8 mouse cellular contexts compared by ENCODE assay signal in the genomic region with DNA sequence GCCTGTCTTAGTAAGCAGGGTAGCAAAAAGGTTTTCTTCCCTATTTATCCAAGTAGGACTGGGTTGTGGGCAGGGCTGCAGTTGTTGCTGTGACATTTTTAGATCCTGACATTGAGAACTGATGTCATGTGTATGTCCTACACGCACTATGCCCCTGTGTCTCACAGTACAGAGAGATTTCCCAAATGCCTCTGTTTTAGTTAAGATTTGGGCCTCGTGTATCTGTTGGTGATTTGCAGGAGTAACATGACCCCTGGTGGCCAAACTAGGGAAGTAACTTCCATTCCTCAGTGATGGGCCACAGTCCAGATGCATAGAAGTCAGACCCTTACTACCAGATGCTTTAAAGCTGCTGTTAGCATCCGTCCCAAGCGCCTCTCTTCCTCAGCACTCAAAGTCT. TPM values are rescaled to one million over a fixed set of nuclear protein-coding genes. Genes with fewer than 3 reads are reported as not detected.
A peak's percentile ranks its signal among the peaks of the same experiment; 100 is the strongest.
DNase-seq lines count a peak whose midpoint lies in the region; ATAC-seq and TF ChIP-seq lines count a peak whose summit lies in the region.

No protein-coding gene starts in this region.

- WGBS in kidney, postnatal 0 days = 3% methylated on average over 4 of the region's 4 CpGs
- WGBS in lung, embryonic 14.5 days = 4% methylated on average over 4 of the region's 4 CpGs
- 30% methylated on average over 4 of the region's 4 CpGs for WGBS in small intestine, adult 2 months

- no peak for TF ChIP-seq POLR2A in small intestine, adult 2 months (IDR thresholded peaks at IDR 0.05; ENCODE audit: low read depth, low read length)

- peak; percentile 66 to 77 for DNase-seq in heart, adult 18-20 months
- DNase-seq in heart, postnatal 25 days (ENCODE audit: low spot score) = no peak
- no peak for DNase-seq in G1E (ENCODE audit: low spot score)
- DNase-seq in cerebellum, postnatal 36 days = peak; percentile 55 to 76
- peak; percentile 52 for DNase-seq in gastrocnemius, postnatal 14 days
- peak; percentile 94 for DNase-seq in kidney, postnatal 0 days (ENCODE audit: low spot score)
- peak; percentile 91 for DNase-seq in lung, embryonic 14.5 days

- intact Hi-C loops in heart, postnatal 25 days (cut with DNase I) = loop anchor here (1.0 to 10.0 kb wide), 4 partner anchors 80 to 237 kb away; a partner anchor contains a TSS
- intact Hi-C loops in gastrocnemius, postnatal 14 days (cut with DNase I; ENCODE audit: low total_unique reads) = loop anchor here (2.0 to 5.0 kb wide), 2 partner anchors 38 to 182 kb away; no protein-coding TSS in a partner anchor

- no peaks in the 10 kb centered on the region for H3K9me3 ChIP-seq in G1E (replicated peaks)
- H3K9me3 ChIP-seq in kidney, postnatal 0 days (replicated peaks; ENCODE audit: low read length) = no peaks in the 10 kb centered on the region
- H3K9me3 ChIP-seq in lung, embryonic 14.5 days (ENCODE audit: low read depth, low read length) = no peaks in the 10 kb centered on the region

- no peak overlapping the region for H3K4me2 ChIP-seq in kidney, postnatal 0 days (ENCODE audit: low read length)
- H3K4me2 ChIP-seq in lung, embryonic 14.5 days = no peak overlapping the region

- 0 out of 2 replicates have a peak, but pooled peaks cover 3% of the 10 kb centered on the region for H3K27me3 ChIP-seq in G1E (ENCODE audit: insufficient read depth, low read length)
- no peaks in the 10 kb centered on the region for H3K27me3 ChIP-seq in kidney, postnatal 0 days (ENCODE audit: insufficient read depth, low read length)
- H3K27me3 ChIP-seq in lung, embryonic 14.5 days (ENCODE audit: insufficient read depth, low read length) = no peaks in the 10 kb centered on the region
- no peaks in the 10 kb centered on the region for H3K27me3 ChIP-seq in small intestine, adult 2 months (ENCODE audit: control insufficient read depth, insufficient read depth, low read length)

- no peak overlapping the region for H3K27ac ChIP-seq in kidney, postnatal 0 days
- no peak overlapping the region for H3K27ac ChIP-seq in lung, embryonic 14.5 days (ENCODE audit: low read depth)
- no peak overlapping the region for H3K27ac ChIP-seq in small intestine, adult 2 months (ENCODE audit: insufficient read depth, low read depth, low read length)

- H3K4me3 ChIP-seq in G1E (ENCODE audit: low read depth, low read length) = no peak overlapping the region
- H3K4me3 ChIP-seq in kidney, postnatal 0 days (replicated peaks; ENCODE audit: low read depth, low read length) = no peak overlapping the region
- H3K4me3 ChIP-seq in lung, embryonic 14.5 days (ENCODE audit: low read depth, low read length) = no peak overlapping the region
- no peak overlapping the region for H3K4me3 ChIP-seq in small intestine, adult 2 months (ENCODE audit: low read depth, low read length)

- H3K36me3 ChIP-seq in G1E (replicated peaks) = peaks cover 22% of the 10 kb centered on the region
- H3K36me3 ChIP-seq in kidney, postnatal 0 days (ENCODE audit: insufficient read depth, low read length) = no peaks in the 10 kb centered on the region
- no peaks in the 10 kb centered on the region for H3K36me3 ChIP-seq in lung, embryonic 14.5 days (ENCODE audit: insufficient read depth)
- H3K36me3 ChIP-seq in small intestine, adult 2 months (ENCODE audit: control insufficient read depth, insufficient read depth, low read length) = peaks cover 21% of the 10 kb centered on the region

- H3K4me1 ChIP-seq in G1E (ENCODE audit: insufficient read depth, low read depth, low read length) = peaks cover 36% of the 10 kb centered on the region
- 0 out of 2 replicates have a peak, but pooled peaks cover 2% of the 10 kb centered on the region for H3K4me1 ChIP-seq in kidney, postnatal 0 days (replicated peaks; ENCODE audit: insufficient read depth, low read length)
- peaks cover 8% of the 10 kb centered on the region for H3K4me1 ChIP-seq in lung, embryonic 14.5 days (ENCODE audit: insufficient read depth)
- H3K4me1 ChIP-seq in small intestine, adult 2 months (ENCODE audit: control insufficient read depth, insufficient read depth, insufficient read length, low read length) = peaks cover 29% of the 10 kb centered on the region

- H3K9ac ChIP-seq in kidney, postnatal 0 days (ENCODE audit: low read depth, low read length) = no peak overlapping the region
- no peak overlapping the region for H3K9ac ChIP-seq in lung, embryonic 14.5 days

- no peak for ATAC-seq in G1E (ENCODE audit: extremely low read depth, insufficient number of reproducible peaks, low FRiP score, poor library complexity, severe bottlenecking)
- 0 out of 2 replicates have a peak, but pooled peaks have one; percentile 2 for ATAC-seq in kidney, postnatal 0 days (replicated peaks; ENCODE audit: low FRiP score, low read depth)
- peak; percentile 9 for ATAC-seq in lung, embryonic 14.5 days (ENCODE audit: insufficient read depth)

- TF ChIP-seq CTCF in G1E (IDR thresholded peaks at IDR 0.05; ENCODE audit: low read depth, low read length) = peak; percentile 80
- TF ChIP-seq CTCF in kidney, postnatal 0 days (IDR thresholded peaks at IDR 0.05; ENCODE audit: low read depth) = peak; percentile 96
- peak; percentile 95 for TF ChIP-seq CTCF in lung, embryonic 14.5 days (IDR thresholded peaks at IDR 0.05; ENCODE audit: low read depth)
- TF ChIP-seq CTCF in small intestine, adult 2 months (IDR thresholded peaks at IDR 0.05; ENCODE audit: extremely low read depth, insufficient read length, insufficient replicate concordance, low read depth, low read length) = peak; percentile 47; the same call in 1 of the 2 replicates

RNA-seq across cellular contexts. Expression of a gene that starts 11.4 kb away (rescaled TPM):
- 100 to 1,000 TPM; 105 to 111 TPM for total RNA-seq in heart, adult 18-20 months (2021)
- 100 to 1,000 TPM; 111 to 116 TPM for total RNA-seq in heart, postnatal 25 days (2021)
- total RNA-seq in G1E (2014; fragmentation: Nextera tagmentation) (235 and 241 TPM in 2 replicates), G1E (2017) (326 and 362 TPM in 2 replicates)
- polyA plus RNA-seq in G1E (2012) = 188 and 219 TPM in 2 replicates
- 10 to 100 TPM; 75.1 to 84.3 TPM for total RNA-seq in gastrocnemius, postnatal 14 days (2021)
- polyA plus RNA-seq in kidney, postnatal 0 days (2015; fragmentation: Nextera tagmentation; extraction: Ambion mirVana) = 60.7 and 64.2 TPM in 2 replicates
- polyA plus RNA-seq in lung, embryonic 14.5 days (2014; fragmentation: Nextera tagmentation; extraction: Ambion mirVana) = 82.5 and 92.4 TPM in 2 replicates
- 39.9 and 64.3 TPM in 2 replicates for polyA plus RNA-seq in small intestine, adult 2 months (2012; rRNA removed)

RNA-seq across cellular contexts. Expression of a gene that starts 16.7 kb away (rescaled TPM):
- under 1 TPM; 0.25 to 0.62 TPM for total RNA-seq in heart, adult 18-20 months (2021)
- total RNA-seq in heart, postnatal 25 days (2021) = not detected
- total RNA-seq in G1E (2014; fragmentation: Nextera tagmentation) = 0.83 and 2.3 TPM in 2 replicates
- total RNA-seq in G1E (2017) = 2.4 and 2.6 TPM in 2 replicates
- 0.83 and 1.4 TPM in 2 replicates for polyA plus RNA-seq in G1E (2012)
- under 1 TPM in 1 of 2 experiments, not detected in 1; 0.24 TPM for total RNA-seq in gastrocnemius, postnatal 14 days (2021)
- 0.29 and 0.30 TPM in 2 replicates for polyA plus RNA-seq in kidney, postnatal 0 days (2015; fragmentation: Nextera tagmentation; extraction: Ambion mirVana)
- polyA plus RNA-seq in lung, embryonic 14.5 days (2014; fragmentation: Nextera tagmentation; extraction: Ambion mirVana) = 0.31 and 0.49 TPM in 2 replicates
- 133 and 223 TPM in 2 replicates for polyA plus RNA-seq in small intestine, adult 2 months (2012; rRNA removed)

RNA-seq across cellular contexts. Expression of a gene that starts 34.9 kb away (rescaled TPM):
- 1 to 10 TPM in 1 of 2 experiments, under 1 TPM in 1; 0.99 to 2.7 TPM for total RNA-seq in heart, adult 18-20 months (2021)
- 1 to 10 TPM; 2.5 to 4.1 TPM for total RNA-seq in heart, postnatal 25 days (2021)
- total RNA-seq in G1E (2014; fragmentation: Nextera tagmentation) (11.8 and 16.1 TPM in 2 replicates), G1E (2017) (4.7 and 8.1 TPM in 2 replicates)
- polyA plus RNA-seq in G1E (2012) = 6.4 and 9.4 TPM in 2 replicates
- 1 to 10 TPM; 1.4 to 2.5 TPM for total RNA-seq in gastrocnemius, postnatal 14 days (2021)
- 4.2 and 4.5 TPM in 2 replicates for polyA plus RNA-seq in kidney, postnatal 0 days (2015; fragmentation: Nextera tagmentation; extraction: Ambion mirVana)
- 13.6 TPM in 2 replicates for polyA plus RNA-seq in lung, embryonic 14.5 days (2014; fragmentation: Nextera tagmentation; extraction: Ambion mirVana)
- polyA plus RNA-seq in small intestine, adult 2 months (2012; rRNA removed) = 7.5 and 18.2 TPM in 2 replicates

RNA-seq across cellular contexts. Expression of a gene that starts 44.9 kb away (rescaled TPM):
- total RNA-seq in heart, adult 18-20 months (2021) = 10 to 100 TPM; 22.4 to 26.6 TPM
- 10 to 100 TPM; 35.0 to 35.6 TPM for total RNA-seq in heart, postnatal 25 days (2021)
- total RNA-seq in G1E (2014; fragmentation: Nextera tagmentation) (36.2 and 37.5 TPM in 2 replicates), G1E (2017) (99.6 and 118 TPM in 2 replicates)
- 14.3 and 14.6 TPM in 2 replicates for polyA plus RNA-seq in G1E (2012)
- total RNA-seq in gastrocnemius, postnatal 14 days (2021) = 10 to 100 TPM; 29.6 TPM
- polyA plus RNA-seq in kidney, postnatal 0 days (2015; fragmentation: Nextera tagmentation; extraction: Ambion mirVana) = 118 and 119 TPM in 2 replicates
- polyA plus RNA-seq in lung, embryonic 14.5 days (2014; fragmentation: Nextera tagmentation; extraction: Ambion mirVana) = 97.9 and 101 TPM in 2 replicates
- polyA plus RNA-seq in small intestine, adult 2 months (2012; rRNA removed) = 14.2 and 32.7 TPM in 2 replicates

RNA-seq across cellular contexts. Expression of a gene that starts 47.3 kb away (rescaled TPM):
- total RNA-seq in heart, adult 18-20 months (2021) = 10 to 100 TPM; 19.2 to 20.1 TPM
- 10 to 100 TPM; 19.4 to 20.0 TPM for total RNA-seq in heart, postnatal 25 days (2021)
- total RNA-seq in G1E (2014; fragmentation: Nextera tagmentation) = 56.9 and 61.0 TPM in 2 replicates
- total RNA-seq in G1E (2017) = 87.7 and 89.2 TPM in 2 replicates
- 53.4 and 90.0 TPM in 2 replicates for polyA plus RNA-seq in G1E (2012)
- 10 to 100 TPM; 16.0 to 20.4 TPM for total RNA-seq in gastrocnemius, postnatal 14 days (2021)
- polyA plus RNA-seq in kidney, postnatal 0 days (2015; fragmentation: Nextera tagmentation; extraction: Ambion mirVana) = 41.1 and 43.2 TPM in 2 replicates
- polyA plus RNA-seq in lung, embryonic 14.5 days (2014; fragmentation: Nextera tagmentation; extraction: Ambion mirVana) = 58.5 and 70.6 TPM in 2 replicates
- polyA plus RNA-seq in small intestine, adult 2 months (2012; rRNA removed) = 6.5 and 7.8 TPM in 2 replicates

Comparison
In these comparisons a context has a peak if more than half of its experiments do, and no peak if none do; other contexts are left out.
1. DNase-seq: peak in heart, adult 18-20 months (2 of 2), cerebellum, postnatal 36 days (2 of 2), gastrocnemius, postnatal 14 days (single experiment), kidney, postnatal 0 days (single experiment) and lung, embryonic 14.5 days (single experiment); none in heart, postnatal 25 days (single experiment) and G1E (single experiment).
2. Peak in every context shown above with its lines, with median percentiles within 50 percentile points of each other: CTCF ChIP-seq.